Mouse (Mus musculus): ENCODE results near the gene Anks1b. TPM values are rescaled to one million over a fixed set of nuclear protein-coding genes. Genes with fewer than 3 reads are reported as not detected.
A peak's percentile ranks its signal among the peaks of the same experiment; 100 is the strongest.
"Not testable (repeated sequence)": the region's sequence is repeated elsewhere in the genome, so short reads cannot be mapped to it uniquely, and the experiment has no call there.

The Anks1b gene
- total RNA-seq, 2 experiments from 2014 or later: 426 to 497 TPM

DNA sequence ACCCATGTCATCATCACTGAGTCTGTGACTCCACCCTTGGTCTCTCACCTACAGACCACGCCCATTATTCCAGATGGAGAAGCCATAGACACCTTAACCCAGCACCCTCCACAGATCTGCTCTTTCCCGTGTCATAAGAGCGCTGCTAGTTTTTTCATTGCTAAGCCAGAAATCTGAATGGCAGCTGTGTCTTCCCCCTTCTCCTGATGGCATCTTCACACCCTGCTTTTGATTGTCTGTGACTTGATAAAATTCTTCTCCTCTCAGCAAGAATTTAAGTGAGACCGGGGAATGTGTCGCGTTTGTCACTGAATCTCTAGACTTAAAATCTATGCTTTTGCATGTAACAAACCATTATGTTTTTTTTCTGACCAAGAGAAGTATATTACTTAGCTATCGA lies 736.1 kb downstream of the Anks1b start:
- intact Hi-C loops (cut with DNase I): no loop called here
- DNase-seq (ENCODE audit: low spot score in 2 of 2): no peak

DNA sequence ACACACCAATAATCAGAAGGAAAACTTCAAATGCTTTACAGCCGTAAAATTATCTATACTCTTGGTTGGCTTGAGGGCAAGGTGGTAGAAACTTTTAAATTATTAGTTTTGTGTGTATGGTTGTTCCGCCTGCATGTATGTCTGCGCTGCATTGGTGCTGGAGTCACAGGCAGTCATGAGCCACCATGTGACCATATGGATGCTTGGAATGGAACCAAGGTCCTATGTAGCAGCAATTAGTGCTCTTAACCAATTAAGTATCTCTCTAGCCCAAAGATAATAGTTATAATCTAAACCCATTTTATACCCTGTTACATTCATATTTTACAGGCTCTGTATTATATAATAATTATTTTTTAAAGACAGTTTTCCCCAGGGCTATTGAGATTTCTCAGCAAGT lies 739.7 kb downstream of the Anks1b start:
- no peak for DNase-seq (ENCODE audit: low spot score in 2 of 2)
- intact Hi-C loops (cut with DNase I): no loop called here

DNA sequence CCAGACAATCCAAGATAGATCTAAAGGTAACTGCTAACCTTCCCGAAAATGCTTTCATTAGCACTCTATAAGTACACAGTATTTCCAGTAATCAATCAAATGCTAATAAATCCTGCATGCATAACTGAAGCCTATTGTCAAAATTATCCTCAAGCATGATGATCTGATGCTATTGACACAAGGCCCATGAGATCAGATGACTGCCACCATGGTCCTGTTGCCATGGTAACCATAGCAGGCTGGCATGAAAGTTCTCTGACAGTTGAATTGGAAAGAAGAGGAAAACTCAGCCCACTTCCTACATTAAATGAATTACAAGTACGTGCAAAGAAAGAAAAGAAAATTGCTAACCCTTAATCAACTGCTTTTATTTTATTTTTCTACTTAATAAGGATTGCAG lies 741.9 kb downstream of the Anks1b start:
- intact Hi-C loops (cut with DNase I): no loop called here
- no peak for DNase-seq (ENCODE audit: low spot score in 2 of 2)

DNA sequence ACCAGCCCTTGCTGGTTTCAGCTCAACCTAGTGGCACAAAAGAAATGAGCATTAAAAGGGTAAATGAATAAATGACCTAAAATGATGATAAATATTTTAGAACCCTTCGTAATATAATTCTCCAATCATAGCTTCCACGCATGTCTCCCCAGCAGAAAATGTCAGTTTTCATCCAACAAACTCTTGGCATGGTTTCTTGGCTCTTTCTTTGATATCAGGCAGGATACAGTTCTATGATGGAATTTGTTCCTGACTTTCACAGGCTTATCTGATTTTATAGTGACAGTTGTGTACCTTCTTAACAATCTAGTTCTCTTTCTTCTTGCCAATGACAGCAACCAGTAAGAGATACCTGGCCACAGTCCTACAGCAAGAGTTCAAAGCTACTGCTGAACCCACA lies 743.3 kb downstream of the Anks1b start:
- DNase-seq (ENCODE audit: low spot score in 2 of 2): no peak
- intact Hi-C loops (cut with DNase I): no loop called here

DNA sequence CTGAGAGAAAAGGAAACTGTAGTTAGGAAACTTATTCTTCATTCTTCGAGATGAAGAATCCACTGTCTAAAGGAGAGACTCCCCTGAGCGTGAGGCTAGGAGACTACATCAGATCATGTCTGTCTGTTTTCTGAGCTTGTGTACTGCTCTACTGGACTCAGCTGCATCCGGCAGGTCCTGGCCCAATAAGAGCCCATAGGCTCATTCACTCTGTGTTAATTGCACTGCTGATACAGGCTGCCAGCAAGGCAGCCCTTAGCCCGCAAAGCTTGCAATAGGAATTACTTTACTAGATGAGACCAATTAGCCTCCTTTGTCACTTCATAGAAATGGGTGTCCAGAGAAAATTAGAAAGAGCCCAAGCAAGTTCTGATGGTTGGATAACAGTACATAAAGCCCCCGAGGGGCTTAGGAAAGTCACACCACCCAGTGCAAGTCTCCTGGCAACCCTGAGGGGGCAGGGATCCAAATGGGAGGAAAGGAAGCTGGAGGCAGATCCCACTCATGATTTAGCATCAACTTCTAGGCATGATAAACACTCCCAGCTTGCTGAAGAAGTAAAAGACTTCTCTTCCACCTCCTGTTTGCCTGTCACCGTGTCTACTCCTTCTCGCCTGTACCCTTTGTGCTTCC lies 744.5 kb downstream of the Anks1b start:
- intact Hi-C loops (cut with DNase I): no loop called here

DNA sequence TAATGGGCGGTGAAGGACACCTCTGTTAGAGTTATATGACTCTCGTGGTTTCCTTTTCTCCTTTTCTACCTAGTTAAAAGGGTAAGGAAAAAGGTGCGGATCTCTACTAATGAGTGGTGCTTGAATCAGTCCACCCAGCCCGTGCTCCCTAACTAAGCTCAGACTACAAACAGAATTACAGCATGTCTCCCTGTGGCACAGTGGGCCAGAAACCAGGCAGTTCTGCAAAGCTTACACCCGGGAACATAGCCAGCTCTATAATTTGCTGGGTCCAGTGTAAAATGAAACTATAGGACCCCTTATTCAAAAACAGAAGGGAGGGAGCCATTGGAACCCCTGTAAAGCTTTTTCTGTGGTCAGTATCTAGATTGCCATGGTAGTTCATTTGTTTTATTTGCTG lies 754.2 kb downstream of the Anks1b start:
- no peak for DNase-seq (ENCODE audit: low spot score in 2 of 2)
- intact Hi-C loops (cut with DNase I): no loop called here

More for the DNA sequence above, 744.5 kb downstream of the Anks1b start:
- DNase-seq (ENCODE audit: low spot score in 2 of 2): no peak

DNA sequence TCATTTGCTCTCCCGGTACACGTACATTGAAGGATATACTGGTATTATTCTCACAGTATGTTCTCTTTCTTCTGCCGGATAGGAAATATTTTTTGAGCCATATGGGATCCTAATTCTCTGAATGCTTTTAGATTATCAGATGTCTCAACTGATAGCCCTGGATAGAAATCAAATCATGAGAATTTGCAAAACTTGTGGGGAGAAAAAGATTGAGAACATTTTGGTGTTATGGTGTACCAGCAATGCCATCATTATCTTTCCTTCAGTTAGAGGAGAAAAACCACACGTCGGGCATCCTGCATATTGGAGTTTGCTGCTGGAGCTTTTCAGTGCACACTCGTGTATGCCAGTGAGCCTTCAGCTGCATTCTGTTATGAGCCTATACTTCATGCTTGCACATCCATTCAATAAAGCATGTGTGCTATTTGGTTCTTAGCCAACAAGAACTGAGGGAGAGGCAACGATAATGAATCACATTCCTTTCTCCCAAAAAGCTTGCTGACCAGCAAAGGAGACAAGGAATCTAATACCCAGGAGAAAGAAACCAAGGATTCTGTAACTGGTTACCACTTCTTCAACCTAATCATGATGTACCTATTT lies 756.9 kb downstream of the Anks1b start:
- intact Hi-C loops (cut with DNase I): no loop called here
- no peak for DNase-seq (ENCODE audit: low spot score in 2 of 2)

DNA sequence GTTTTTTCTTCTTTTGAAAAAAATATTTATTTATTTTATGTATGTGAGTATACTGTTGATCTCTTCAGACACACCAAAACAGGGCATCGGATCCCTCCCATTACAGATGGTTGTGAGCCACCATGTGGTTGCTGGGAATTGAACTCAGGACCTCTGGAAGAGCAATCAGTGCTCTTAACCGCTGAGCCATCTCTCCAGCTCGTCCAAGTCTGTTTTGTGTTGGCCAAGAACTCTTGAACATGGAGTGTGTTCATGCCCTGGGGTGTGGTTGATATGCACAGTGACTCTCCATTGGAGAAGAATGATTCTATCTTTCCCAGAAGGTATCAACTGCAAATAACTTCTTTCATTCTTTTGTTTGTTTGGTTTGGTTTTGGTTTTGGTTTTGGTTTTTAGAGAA lies 757.5 kb downstream of the Anks1b start:
- not testable (repeated sequence) for DNase-seq (ENCODE audit: low spot score in 2 of 2)

DNA sequence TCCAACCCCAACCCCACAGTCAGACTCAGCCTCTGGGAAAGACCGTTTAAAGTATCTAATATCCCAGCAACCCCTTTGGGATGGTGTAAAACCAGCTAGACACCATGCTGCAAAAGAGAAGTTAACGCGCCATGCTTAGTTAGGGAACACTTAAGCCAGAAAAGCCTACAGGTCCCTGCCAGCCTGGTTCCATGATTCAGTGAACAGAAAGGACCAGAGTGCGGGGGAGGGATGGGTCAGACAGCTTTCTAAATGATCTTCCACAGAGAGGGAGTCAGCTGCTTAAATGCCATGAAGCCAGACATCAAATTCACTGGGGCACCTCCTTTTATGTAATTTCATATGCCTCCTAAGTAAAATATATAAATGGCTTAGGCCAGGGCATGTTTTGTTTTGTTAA lies 764.0 kb downstream of the Anks1b start:
- DNase-seq (ENCODE audit: low spot score in 2 of 2): no peak
- intact Hi-C loops (cut with DNase I): no loop called here

More for the DNA sequence above, 757.5 kb downstream of the Anks1b start:
- intact Hi-C loops (cut with DNase I): not testable (repeated sequence)

DNA sequence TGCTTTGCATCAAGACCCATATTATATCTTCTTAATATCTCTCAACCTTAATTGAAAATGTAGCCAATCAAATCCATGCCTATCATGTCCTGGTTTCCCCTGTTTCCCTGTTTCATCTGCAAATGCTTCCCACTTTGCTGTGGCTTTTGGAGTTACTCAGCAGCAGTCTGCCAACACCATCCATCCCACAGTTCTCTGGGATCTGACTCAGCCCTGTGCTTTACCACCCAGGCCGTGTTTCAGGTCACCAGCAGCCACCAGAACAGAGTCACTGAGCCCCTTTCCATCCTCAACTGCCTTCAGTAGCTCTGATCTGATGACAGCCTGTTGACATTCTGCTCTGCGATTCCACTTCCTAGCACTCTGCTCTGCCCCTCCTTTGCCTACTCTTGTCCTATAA lies 776.4 kb downstream of the Anks1b start:
- DNase-seq (ENCODE audit: low spot score in 2 of 2): no peak
- intact Hi-C loops (cut with DNase I): no loop called here

DNA sequence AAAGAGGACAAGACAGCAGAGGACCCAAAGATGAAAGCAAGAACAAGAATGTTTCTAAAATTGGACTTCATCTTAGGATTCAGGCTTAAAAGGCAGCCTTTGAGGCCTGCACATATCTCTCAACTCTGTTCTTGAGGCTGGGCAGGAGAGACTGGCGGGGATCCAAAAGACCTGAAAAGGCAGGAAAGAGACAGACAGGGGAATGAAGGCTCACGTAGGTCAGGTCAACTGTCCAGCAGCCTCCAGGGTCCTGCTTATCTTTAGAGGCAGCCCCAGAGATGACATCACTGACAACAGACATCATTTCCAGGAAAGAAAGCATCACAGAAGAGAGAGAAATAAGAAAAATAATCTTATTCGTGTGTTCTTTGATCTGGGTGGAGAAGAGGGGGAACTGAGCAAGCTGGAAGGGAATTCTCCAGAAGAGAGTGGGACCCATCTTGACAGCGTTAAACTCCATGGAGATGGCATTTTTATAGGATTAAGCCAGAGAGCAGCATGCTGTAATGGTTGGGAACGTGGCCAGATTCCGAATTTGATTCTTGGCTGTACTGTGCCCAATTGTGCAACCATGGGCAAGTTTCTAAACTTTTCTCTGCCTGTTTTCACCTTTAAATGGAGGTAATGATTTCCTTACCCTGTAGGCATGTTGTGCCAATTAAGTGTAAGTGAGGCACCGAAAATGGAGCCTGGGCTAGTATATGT lies 784.3 kb downstream of the Anks1b start:
- peak in 1 of 2 experiments; percentile 33 for DNase-seq (ENCODE audit: low spot score in 2 of 2)
- intact Hi-C loops (cut with DNase I): no loop called here

DNA sequence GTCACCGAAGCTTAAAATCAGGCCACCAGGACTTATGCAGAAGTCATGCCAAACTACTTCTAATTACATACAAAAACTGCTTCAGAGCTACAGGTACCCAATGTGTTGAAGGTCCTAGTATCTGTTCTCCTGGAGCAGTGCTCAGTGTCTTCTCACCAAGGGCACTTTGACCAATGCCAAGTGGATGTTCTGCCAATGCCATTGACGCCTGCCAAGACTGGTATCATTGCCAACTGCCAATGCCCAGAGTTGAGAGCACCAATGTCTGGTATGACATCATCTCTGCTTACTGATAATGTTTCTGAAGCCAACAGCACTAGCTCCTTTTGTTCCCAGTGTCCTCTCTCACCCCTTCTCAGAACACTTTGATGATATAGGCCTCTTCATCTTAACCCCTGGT lies 793.4 kb downstream of the Anks1b start:
- no peak for DNase-seq (ENCODE audit: low spot score in 2 of 2)
- intact Hi-C loops (cut with DNase I): no loop called here

DNA sequence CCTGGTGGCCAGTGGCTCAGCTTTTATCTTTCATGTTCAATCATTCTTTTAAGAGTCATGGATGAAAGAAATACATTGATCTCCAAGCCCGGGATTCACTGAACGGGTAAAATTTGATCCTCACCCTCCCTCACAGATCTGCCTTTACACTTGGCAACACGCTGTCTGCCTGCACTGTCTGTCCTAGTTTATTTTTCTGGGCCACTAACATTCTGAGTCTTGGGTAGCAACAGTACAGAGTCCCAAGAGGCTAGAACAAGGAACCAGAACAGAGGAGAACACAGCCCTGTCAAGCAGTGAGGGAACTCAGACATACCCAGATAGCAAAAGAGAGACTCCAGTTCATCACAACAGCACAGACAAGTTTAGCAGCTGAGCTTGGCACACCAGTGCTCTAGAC lies 797.0 kb downstream of the Anks1b start:
- DNase-seq (ENCODE audit: low spot score in 2 of 2): no peak
- intact Hi-C loops (cut with DNase I): no loop called here

DNA sequence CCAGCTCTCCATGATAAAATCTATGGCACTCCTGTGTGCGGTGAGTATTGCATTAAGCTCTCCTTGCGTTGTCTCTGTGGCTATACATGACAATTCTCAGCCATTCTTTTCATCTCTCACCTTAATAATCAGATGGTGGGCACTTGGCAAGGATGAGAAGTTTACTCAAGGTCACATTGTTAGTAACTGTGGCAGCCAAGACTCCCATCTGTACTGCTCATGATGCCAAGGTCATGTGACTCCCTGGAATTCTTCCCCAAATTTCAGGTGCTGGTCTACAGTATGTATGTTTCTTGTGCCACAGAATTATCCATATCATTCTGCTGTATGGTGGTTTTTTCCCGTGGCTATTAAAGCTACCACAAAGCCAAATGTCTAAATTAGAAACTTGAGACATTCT lies 798.8 kb downstream of the Anks1b start:
- intact Hi-C loops (cut with DNase I): no loop called here
- no peak for DNase-seq (ENCODE audit: low spot score in 2 of 2)

DNA sequence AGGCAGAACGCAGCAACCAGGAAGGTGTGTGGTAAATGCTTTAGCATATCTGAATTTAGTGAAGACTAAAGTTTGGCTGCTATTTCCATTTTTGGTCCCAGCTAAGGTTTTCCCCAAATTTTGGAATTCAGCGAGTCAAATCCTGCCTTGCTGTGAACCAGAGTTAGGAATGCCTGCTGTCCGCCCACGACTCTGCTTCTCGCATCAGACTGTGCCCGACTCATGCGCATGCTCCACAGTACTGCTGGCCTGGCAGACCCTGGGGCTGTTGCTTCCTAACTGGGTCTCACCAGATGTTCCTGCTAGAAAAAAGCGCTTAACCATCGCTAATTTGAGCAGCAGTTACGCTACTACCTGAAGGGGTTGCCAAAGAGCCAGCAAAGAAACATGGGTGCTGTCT lies 801.1 kb downstream of the Anks1b start:
- intact Hi-C loops (cut with DNase I): no loop called here
- peak; percentile 82 to 86 for DNase-seq (ENCODE audit: low spot score in 2 of 2)

DNA sequence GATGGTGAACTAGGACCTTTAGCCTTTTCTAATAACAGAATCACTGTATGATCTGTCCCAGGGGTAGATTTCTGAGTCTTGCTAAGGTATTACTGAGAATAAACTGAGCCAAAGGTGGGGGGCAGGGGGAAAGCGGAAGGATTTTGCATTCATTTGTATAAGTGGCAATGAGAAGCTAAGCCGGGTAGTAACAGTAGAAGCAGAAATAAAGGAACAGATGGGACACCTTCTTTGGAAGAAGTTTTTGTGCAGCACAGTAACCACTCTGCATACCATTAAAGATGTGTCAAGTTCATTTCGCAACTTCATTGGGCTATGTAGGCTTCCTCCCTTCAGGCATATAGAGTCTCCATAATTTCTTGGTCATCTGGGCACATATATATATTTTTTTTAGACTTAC lies 804.1 kb downstream of the Anks1b start:
- intact Hi-C loops (cut with DNase I): loop anchor here (5.0 kb wide), 2 partner anchors 80 to 185 kb away; no protein-coding TSS in a partner anchor
- DNase-seq (ENCODE audit: low spot score in 2 of 2): no peak

DNA sequence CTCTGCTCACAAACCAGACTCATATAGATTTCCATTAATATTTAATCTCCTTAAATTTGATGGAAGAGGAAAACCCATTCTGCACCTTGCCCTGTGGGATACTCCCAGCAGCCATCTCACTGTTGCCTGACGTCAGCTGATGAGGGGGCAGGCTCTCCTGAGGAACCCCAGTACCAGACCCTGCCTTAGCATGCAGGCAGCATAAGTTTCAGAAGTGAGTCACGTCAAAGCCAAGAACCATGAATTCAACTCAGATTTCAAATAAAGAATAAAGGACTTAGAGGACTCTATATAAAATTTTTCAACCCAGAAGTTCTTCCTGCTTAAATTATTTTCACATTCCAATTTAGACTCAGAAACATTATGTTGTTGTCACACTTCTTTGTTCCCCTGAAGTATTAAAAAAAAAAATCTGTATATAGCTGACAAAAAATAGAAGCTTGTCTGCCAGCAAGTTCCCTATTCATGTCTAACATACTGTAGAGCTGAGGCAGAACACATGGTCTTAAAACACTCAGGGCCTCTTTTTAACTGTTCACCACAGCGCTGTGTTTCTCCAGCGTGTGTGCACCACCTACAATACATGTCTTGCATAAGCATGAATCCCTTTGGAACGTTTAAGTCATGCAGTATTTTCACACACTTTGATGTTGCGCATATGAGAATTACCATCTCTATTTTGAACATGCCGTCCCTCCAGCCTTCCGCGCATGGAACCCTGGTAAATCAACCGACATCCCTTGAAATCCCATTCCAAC lies 806.6 kb downstream of the Anks1b start:
- DNase-seq (ENCODE audit: low spot score in 2 of 2): peak; percentile 44 to 56
- intact Hi-C loops (cut with DNase I): loop anchor here (5.0 kb wide), 2 partner anchors 83 to 188 kb away; no protein-coding TSS in a partner anchor

DNA sequence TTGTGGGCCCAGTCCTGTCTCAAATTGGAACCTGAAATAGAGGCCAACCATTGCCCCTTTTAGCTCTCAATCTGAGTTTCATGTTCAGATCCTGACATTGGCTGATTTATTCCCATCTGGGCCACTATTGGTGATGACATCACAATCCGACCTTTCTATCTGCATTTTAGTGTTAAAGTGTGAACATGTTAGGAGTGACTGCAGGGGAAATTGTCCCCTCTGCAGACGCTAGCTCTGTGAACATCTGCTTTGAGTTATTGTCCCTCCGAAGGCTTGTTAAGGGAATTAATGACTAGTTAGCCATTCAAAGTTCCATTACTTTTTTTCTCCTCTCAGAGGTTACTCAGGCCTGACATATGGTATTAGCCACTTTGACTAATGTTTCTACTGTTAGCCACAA lies 810.5 kb downstream of the Anks1b start:
- intact Hi-C loops (cut with DNase I): no loop called here
- no peak for DNase-seq (ENCODE audit: low spot score in 2 of 2)

DNA sequence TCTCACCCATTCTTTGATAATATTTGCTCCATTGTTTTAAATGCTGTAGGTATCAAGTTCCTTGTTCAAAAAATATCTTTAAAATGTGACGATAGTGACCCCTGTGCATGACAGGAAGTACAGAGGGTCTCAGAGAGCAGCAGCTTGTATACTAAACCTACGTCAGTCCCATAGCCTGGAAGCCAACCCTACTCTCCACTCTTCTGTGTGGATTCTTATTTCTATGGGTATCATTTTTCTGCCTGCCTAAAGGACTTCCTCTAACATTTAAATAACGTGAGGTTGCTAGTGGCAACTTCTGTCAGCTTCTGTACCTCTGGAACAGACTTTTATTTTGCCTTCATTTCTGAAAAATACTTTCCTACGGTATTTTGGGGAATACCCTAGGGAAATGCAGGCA lies 812.1 kb downstream of the Anks1b start:
- intact Hi-C loops (cut with DNase I): loop anchor here (5.0 kb wide), 4 partner anchors 108 to 603 kb away; no protein-coding TSS in a partner anchor
- no peak for DNase-seq (ENCODE audit: low spot score in 2 of 2)

DNA sequence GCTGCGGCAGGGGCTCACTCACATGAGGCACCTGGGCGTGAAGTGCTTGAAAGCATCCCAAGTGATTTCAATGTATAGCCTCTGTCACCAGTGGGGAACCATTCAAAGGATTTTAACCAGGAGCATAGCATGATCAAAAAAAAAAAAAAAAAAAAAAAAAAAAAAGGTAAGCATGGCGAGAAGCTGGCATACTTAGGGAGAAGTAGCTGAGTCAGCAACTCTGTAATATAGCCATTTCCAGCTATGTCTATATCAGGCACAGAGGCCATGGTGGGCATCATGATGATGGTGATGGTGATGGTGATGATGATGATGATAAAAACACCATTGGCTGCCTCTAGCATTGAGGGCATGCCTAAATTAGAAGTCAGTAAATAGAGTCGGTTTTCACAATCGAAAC lies 814.8 kb downstream of the Anks1b start:
- no peak for DNase-seq (ENCODE audit: low spot score in 2 of 2)

More for the DNA sequence above, 814.8 kb downstream of the Anks1b start:
- intact Hi-C loops (cut with DNase I): loop anchor here (5.0 kb wide), 4 partner anchors 111 to 606 kb away; no protein-coding TSS in a partner anchor

Data from left cerebral cortex, postnatal 36 days (tissue).